Mouse (Mus musculus) neural tube, embryonic 11.5 days (tissue): ENCODE results near the gene Blm. TPM values are rescaled to one million over a fixed set of nuclear protein-coding genes. Genes with fewer than 3 reads are reported as not detected.

ENCODE experiments used
- ATAC-seq: fragments of 200-750 bp; cut with Nextera tagmentation; 2 replicates; pipeline ENCODE4 v1.8.0; 2017; ENCODE audit warnings: moderate number of reproducible peaks, mild to moderate bottlenecking, moderate TSS enrichment, moderate library complexity; ENCODE audit not compliant: insufficient read depth, low FRiP score, low TSS enrichment
- DNase-seq: peaks from one replicate; pipeline ENCODE4 v3.0.0-alpha.2; 2015; ENCODE audit warnings: low spot score
- H3K27ac ChIP-seq: fragments of 300-500 bp; sonication (generic); 2 replicates; pipeline ENCODE4 v1.5.1; 2014; ENCODE audit warnings: low read depth, mild to moderate bottlenecking, low read length
- H3K27me3 ChIP-seq: fragments of 300-500 bp; sonication (generic); 2 replicates; pipeline ENCODE4 v1.6.1; 2014; ENCODE audit warnings: mild to moderate bottlenecking, low read length, mixed read lengths; ENCODE audit not compliant: control insufficient read depth, insufficient read depth
- H3K36me3 ChIP-seq: fragments of 300-500 bp; sonication (generic); 2 replicates; pipeline ENCODE4 v1.6.1; 2014; ENCODE audit warnings: mild to moderate bottlenecking, low read length, moderate library complexity, mixed read lengths; ENCODE audit not compliant: control insufficient read depth, insufficient read depth
- H3K4me1 ChIP-seq: fragments of 300-500 bp; sonication (generic); 2 replicates; pipeline ENCODE4 v1.6.1; 2014; ENCODE audit warnings: low read length, mixed read lengths; ENCODE audit not compliant: control insufficient read depth, insufficient read depth
- H3K4me2 ChIP-seq: fragments of 300-500 bp; sonication (generic); 2 replicates; pipeline ENCODE4 v1.6.1; 2014; ENCODE audit warnings: low read depth, mild to moderate bottlenecking, moderate library complexity
- H3K4me3 ChIP-seq: fragments of 300-500 bp; sonication (generic); 2 replicates; pipeline ENCODE4 v1.5.1; 2014; ENCODE audit warnings: low read depth, low read length
- H3K9ac ChIP-seq: fragments of 300-500 bp; sonication (generic); 2 replicates; pipeline ENCODE4 v1.6.1; 2014; ENCODE audit warnings: mild to moderate bottlenecking, low read length
- H3K9me3 ChIP-seq: fragments of 300-500 bp; sonication (generic); 2 replicates; pipeline ENCODE4 v1.6.1; 2016; ENCODE audit warnings: low read length; ENCODE audit not compliant: control insufficient read depth
- WGBS: fragments of 180-500 bp; shearing (Covaris S2); extraction: QIAGEN DNeasy Blood & Tissue Kit; methylation state at CpG from one replicate; pipeline ENCODE4 v1.1.7; 2014; 5-methylcytosine and 5-hydroxymethylcytosine counted together
- polyA plus RNA-seq: library from polyadenylated mRNA; unstranded; fragments of >200 nt; fragmentation: Nextera tagmentation; extraction: Ambion mirVana; gene quantifications from 2 replicates; pipeline ENCODE4 v1.2.1, GENCODE M21; 2014

The Blm gene
- polyA plus RNA-seq, 1 experiment from 2014 or later: 34.5 TPM

DNA sequence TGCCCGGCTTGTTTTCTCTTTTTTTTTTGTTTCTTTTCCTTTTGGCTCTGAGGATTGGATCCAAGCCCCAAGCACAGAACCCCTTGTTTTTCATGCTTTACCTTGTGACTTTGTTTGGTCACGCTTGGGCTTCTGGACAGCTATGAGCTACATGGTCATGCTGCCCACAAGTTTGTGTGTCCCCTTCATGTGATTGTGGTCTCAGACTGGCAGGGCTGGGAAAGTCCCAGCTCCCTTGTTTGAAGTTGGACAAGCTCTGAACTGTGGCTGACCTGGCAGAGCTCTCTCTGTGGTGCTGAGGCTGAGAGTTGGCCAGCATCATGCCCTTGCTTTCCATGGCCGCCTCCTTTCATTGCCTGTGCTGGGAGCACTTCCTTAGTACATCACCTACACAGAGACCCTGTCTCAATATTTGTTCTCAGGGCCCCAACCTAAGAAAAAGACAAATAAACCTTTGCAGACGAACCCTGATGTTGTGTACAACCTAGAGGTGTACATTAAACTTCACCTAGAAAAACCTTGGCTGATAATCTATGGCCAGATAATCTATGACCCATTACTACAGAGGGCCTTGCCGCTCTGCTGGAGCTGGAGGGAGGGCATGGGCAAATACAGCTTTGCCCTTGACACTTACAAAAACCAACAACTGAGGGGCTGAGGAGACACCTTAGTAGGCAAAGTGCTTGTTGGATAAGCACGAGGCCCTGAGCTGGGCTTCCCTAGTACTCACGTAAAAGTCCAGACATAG lies 13.8 kb upstream of the Blm start:
- ATAC-seq (no peak), DNase-seq (no peak)
- 86% methylated on average over 7 of the region's 7 CpGs for WGBS

GRCm38 (mm10) chr7:80542139-80542831 lies 7.4 kb upstream of the Blm start:
- H3K27ac ChIP-seq: no peak overlapping the region
- no peak overlapping the region for H3K9ac ChIP-seq
- no peaks in the 10 kb centered on the region for H3K9me3 ChIP-seq
- no peak overlapping the region for H3K4me2 ChIP-seq
- ATAC-seq (no peak), DNase-seq (no peak)
- H3K4me3 ChIP-seq: no peak overlapping the region
- H3K27me3 ChIP-seq: no peaks in the 10 kb centered on the region
- no peaks in the 10 kb centered on the region for H3K36me3 ChIP-seq
- 85% methylated on average over 7 of the region's 7 CpGs for WGBS
- H3K4me1 ChIP-seq: no peaks in the 10 kb centered on the region

More for the DNA sequence above, 13.8 kb upstream of the Blm start:
- H3K27ac ChIP-seq: no peak overlapping the region
- H3K9me3 ChIP-seq: no peaks in the 10 kb centered on the region
- H3K4me1 ChIP-seq: no peaks in the 10 kb centered on the region
- no peaks in the 10 kb centered on the region for H3K27me3 ChIP-seq
- no peak overlapping the region for H3K4me2 ChIP-seq
- no peaks in the 10 kb centered on the region for H3K36me3 ChIP-seq
- no peak overlapping the region for H3K9ac ChIP-seq
- no peak overlapping the region for H3K4me3 ChIP-seq

- Histone ChIP-seq H3K27me3 (no peaks in the 10 kb centered on the region), H3K9me3 (no peaks in the 10 kb centered on the region), H3K27ac (no peak overlapping the region), H3K4me3 (no peak overlapping the region), H3K4me1 (no peaks in the 10 kb centered on the region), H3K9ac (no peak overlapping the region), H3K36me3 (no peaks in the 10 kb centered on the region), H3K4me2 (no peak overlapping the region)
- ATAC-seq: no peak
- 71% methylated on average over 5 of the region's 5 CpGs for WGBS
- no peak for DNase-seq
Observed at GRCm38 (mm10) chr7:80539581-80539980, 4.7 kb upstream of the Blm start.

DNA sequence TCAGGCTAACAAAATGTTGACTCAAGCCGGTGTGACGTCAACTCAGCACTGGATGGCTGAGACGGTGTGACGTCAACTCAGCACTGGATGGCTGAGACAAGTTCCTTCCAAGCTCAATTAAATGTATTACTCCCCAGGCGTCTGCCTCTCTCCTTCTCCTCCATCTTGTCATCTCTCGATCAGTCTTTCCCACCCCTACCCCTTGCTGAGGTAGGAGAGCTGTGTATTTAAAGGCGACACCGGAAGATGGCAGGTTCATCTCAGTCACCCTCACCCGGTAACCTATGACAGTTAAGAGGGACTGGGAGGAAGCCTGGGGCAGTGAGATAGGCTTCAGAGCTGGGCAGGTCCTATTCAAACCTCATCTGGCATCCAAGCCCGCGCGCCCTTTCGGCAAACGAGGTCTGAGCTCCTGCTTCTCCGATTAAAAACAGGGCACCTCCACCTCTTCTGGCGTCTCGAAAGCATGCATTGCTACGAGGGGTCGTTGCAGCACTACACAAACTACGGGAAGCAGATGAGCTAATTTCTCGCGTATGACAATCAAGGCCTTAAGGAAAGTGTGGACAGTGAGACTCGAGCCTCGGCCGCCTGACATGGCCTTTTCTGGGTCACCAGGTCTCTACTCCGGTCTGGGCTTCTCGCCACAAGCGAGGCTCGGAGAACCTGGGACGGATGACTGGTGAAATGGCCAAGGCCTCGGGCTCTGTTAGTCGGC lies 469 bp downstream of the Blm start:
- DNase-seq: peak; percentile 50
- Histone ChIP-seq H3K4me2 (peak overlapping the region; percentile 93), H3K9me3 (no peaks in the 10 kb centered on the region), H3K4me3 (peak overlapping the region; percentile 68), H3K27ac (no peak overlapping the region; the same call in 1 of the 2 replicates), H3K27me3 (no peaks in the 10 kb centered on the region), H3K36me3 (no peaks in the 10 kb centered on the region), H3K4me1 (peaks cover 10% of the 10 kb centered on the region), H3K9ac (peak overlapping the region; percentile 72)
- WGBS: 1% methylated on average over 32 of the region's 32 CpGs
- ATAC-seq: no peak; the same call in 1 of the 2 replicates

DNA sequence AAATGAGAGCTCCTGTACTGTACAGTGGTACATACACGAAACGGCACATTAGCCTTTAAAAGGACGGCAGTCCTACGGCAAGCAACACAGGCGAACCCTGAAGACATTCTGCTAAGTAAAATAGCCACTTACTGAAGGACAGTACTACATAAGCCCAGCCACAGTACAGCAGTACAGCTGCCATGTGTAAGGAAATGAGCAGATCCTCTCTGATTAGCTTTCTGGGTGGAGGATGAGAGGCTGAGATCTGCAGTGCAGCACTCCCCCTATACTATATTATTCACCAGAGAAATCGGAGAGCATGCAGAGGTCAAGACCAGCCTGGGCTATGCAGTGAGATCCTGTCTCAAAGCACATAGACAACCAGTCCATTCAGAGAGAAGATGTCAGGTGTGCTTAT lies 3.8 kb downstream of the Blm start:
- WGBS: 91% methylated on average over 6 of the region's 6 CpGs
- Histone ChIP-seq H3K4me2 (no peak overlapping the region), H3K9ac (no peak overlapping the region), H3K27ac (no peak overlapping the region), H3K27me3 (no peaks in the 10 kb centered on the region), H3K4me1 (peaks cover 10% of the 10 kb centered on the region), H3K4me3 (no peak overlapping the region), H3K36me3 (no peaks in the 10 kb centered on the region), H3K9me3 (no peaks in the 10 kb centered on the region)
- no peak for ATAC-seq
- DNase-seq: no peak

DNA sequence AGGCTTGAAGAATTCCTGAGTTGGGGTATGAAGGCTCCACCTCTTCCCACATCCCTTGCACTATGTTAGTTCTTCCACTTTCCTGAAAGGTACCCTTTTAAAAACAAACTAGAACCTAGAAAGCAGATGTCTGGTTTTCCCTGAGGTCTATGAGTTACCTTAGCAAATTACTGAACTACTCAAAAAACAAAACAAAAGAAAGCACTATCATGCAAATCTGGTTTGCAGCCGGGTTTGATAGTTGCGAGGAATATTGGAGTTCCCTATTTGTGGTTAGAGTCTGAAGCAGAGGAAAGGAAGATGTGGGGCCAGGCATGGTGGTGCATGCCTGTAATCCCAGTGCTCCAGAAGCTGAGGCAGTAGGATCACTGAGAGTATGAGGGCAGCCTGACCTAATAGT lies 4.3 kb downstream of the Blm start:
- no peaks in the 10 kb centered on the region for H3K27me3 ChIP-seq
- WGBS: 90% methylated on average over 2 of the region's 2 CpGs
- no peak overlapping the region for H3K4me2 ChIP-seq
- H3K9me3 ChIP-seq: no peaks in the 10 kb centered on the region
- no peak overlapping the region for H3K27ac ChIP-seq
- H3K9ac ChIP-seq: no peak overlapping the region
- H3K4me1 ChIP-seq: peaks cover 10% of the 10 kb centered on the region
- no peaks in the 10 kb centered on the region for H3K36me3 ChIP-seq
- ATAC-seq: no peak
- no peak for DNase-seq
- H3K4me3 ChIP-seq: no peak overlapping the region

DNA sequence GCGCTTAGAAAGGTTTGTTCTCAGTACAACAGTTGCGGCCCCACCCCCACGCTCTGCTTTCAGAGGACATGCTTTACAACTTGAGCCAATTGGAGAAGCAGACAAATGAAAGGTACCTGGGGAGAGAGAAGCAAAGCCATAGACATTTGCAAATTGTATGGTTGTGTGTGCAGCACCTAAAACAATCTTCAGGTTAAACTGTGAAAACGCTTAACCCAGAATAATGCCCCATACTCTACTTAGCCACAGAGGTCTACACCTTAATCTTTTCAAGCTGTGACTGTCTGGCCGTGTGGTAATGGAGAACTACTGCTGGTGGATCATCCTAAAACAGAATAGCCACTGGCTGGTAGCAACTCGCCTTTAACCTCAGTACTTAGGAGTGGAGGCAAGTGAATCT lies 8.2 kb downstream of the Blm start:
- no peaks in the 10 kb centered on the region for H3K27me3 ChIP-seq
- H3K27ac ChIP-seq: no peak overlapping the region
- no peaks in the 10 kb centered on the region for H3K4me1 ChIP-seq
- no peaks in the 10 kb centered on the region for H3K9me3 ChIP-seq
- DNase-seq (no peak), ATAC-seq (no peak)
- WGBS: 66% methylated on average over 6 of the region's 6 CpGs
- H3K9ac ChIP-seq: no peak overlapping the region
- no peak overlapping the region for H3K4me2 ChIP-seq
- H3K36me3 ChIP-seq: no peaks in the 10 kb centered on the region
- no peak overlapping the region for H3K4me3 ChIP-seq

DNA sequence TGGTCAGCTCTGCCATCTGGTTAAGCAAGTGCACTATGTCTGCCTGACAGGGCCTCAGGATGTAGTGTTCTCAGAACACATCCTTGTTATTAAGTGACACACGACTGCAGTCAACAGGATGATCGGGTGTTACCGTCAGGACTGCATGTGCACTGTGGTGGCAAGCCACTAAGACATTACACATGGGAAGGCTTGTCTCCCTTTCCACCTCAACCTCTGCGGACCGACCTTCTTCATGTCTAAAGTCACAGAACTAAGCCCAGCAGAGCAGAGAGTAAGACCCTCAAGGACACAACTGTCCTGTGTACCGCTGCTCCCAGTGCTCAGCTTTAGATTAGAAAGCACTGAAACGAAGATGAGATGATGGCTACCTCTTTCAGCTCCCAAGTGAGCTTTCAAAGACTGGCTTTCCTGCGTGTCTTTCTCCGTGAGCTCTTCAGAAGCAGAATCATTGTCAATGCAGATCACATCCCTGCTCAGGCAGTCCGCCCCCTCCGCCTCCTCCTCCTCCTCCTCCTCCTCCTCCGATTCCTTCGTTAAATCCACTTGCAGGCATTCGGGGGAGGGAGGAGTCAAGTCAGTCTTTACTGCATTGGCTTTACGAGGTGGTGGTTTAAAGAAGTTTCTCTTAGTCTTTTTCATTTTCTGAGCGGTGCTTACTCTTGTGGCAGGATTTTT lies 22.4 kb downstream of the Blm start:
- Histone ChIP-seq H3K4me2 (no peak overlapping the region), H3K4me1 (no peaks in the 10 kb centered on the region), H3K27ac (no peak overlapping the region), H3K9ac (no peak overlapping the region), H3K9me3 (no peaks in the 10 kb centered on the region), H3K27me3 (no peaks in the 10 kb centered on the region), H3K4me3 (no peak overlapping the region), H3K36me3 (peaks cover 6% of the 10 kb centered on the region; the same call in 1 of the 2 replicates)
- no peak for ATAC-seq
- no peak for DNase-seq
- 89% methylated on average over 15 of the region's 16 CpGs for WGBS
